Mouse (Mus musculus) left cerebral cortex, postnatal 25 days (tissue): ENCODE results near the gene Sh3bgrl2. TPM values are rescaled to one million over a fixed set of nuclear protein-coding genes. Genes with fewer than 3 reads are reported as not detected.
"Not testable (repeated sequence)": the region's sequence is repeated elsewhere in the genome, so short reads cannot be mapped to it uniquely, and the experiment has no call there.

Experiments used
- DNase-seq, 2 experiments: peaks; one replicate each; pipeline ENCODE4 v3.0.0; 2022; ENCODE audit warnings: low spot score in 2 of 2, mixed read lengths in 1 of 2
- intact Hi-C: fragments of 180-260 bp; cut with DNase I; formaldehyde crosslinking; loops from one replicate; pipeline ENCODE4 v1.15.1; 2025
- total RNA-seq, 2 experiments: library from RNA; stranded (reverse); gene quantifications; 2 replicates each; pipeline ENCODE4 v1.2.3; 2021

Sh3bgrl2 gene
- total RNA-seq: 10 to 100 TPM; 28.2 to 34.0 TPM

GRCm38 (mm10) chr9:83547830-83548689 is at the start of gene Sh3bgrl2:
Gene Sh3bgrl2, plus strand, starts transcription at chr9:83548327.
- peak; percentile 86 to 88 for DNase-seq
- intact Hi-C loops: loop anchor here (5.0 kb wide), 1 partner anchor 101 kb away; no protein-coding TSS in a partner anchor

- DNase-seq, intact Hi-C loops: not testable (repeated sequence)
These were observed 29.0 kb upstream of the Sh3bgrl2 start for GRCm38 (mm10) chr9:83519081-83519480.

DNA sequence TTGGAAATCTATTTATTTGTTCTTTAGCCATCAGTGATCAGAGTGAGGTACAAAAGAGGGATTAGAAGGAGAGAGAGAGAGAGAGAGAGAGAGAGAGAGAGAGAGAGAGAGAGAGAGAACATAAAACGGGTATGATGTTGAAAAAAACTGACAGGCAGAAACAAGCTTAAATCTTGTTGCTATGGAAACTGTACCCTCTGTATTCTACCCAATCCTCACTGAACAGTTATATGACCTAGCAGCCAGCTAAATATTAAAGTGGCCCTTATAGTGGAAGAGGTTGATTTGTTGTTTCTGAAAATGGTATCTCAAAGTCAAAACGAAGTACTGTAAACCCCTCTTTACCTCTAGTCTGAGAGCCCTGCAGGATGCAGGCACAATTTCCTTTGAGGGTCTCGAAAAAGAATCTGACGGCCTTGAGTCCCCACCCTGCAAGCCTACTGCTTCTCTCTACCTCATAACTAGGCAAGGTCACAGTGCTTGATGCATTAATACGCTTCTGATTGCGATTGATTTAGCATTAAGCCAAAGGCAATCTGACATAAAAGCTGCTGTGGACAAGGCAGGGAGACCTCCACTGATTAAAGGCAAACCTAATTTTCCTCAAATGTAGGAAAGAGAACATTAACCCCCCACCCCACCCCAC is 28.5 kb upstream of the Sh3bgrl2 start:
- DNase-seq: no peak
- intact Hi-C loops: no loop called here

GRCm38 (mm10) chr9:83527341-83528060 is 20.6 kb upstream of the Sh3bgrl2 start:
- intact Hi-C loops: no loop called here
- DNase-seq: no peak

- DNase-seq: no peak
- intact Hi-C loops: no loop called here
These were observed 14.9 kb upstream of the Sh3bgrl2 start for GRCm38 (mm10) chr9:83533044-83533769.

GRCm38 (mm10) chr9:83536959-83537358 is 11.2 kb upstream of the Sh3bgrl2 start:
- intact Hi-C loops: no loop called here
- no peak for DNase-seq

DNA sequence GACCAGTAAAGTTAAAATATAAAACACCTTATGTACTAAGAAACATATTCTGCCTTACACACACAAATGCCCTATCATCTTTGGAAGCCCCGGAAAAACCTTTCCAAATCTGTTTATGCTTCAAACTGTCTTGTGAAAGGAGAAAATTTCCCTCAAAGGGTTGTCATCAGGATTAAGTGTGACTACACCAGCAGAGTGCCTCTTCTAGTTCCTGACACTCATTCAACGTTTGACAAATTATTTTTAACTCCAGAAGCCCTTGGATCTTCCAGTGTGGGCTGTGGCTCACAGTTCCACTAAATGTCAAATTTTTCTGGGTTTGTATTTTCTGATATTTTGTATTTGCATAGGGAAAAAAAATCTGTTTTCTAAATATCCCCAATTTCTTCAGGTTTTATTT is 10.6 kb upstream of the Sh3bgrl2 start:
- no peak for DNase-seq
- intact Hi-C loops: no loop called here

DNA sequence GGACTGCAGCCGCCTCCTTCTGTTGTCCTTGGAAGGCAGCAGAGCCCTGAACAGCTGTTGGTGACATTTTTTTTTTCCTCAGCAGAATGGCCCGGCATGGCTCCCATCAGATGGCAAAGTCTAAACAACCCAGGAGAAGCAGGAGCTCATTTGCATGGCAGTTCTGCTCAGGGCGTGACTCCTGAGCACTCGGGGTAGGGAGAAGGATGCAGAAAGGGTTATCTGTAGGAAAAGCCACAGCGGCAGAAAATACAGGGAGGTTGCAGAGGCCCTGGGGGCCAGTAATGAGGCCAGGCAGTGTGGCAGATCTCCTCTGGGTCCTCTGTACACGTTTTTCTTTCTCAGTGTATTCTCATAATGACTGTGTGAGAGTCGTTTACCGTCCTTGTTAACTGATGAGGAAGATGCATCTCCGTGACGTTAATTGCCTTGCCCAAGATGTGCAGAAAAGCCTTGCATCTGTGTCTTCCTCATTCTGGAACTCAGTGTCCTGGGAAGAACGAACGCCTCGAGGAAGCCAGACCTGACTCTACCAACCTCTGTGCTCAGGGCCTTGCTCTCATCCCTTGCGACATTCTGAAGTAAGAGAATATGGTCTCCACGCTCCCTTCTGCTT is 10.1 kb upstream of the Sh3bgrl2 start:
- intact Hi-C loops: loop anchor here (1.0 kb wide), 1 partner anchor 43 kb away; no protein-coding TSS in a partner anchor
- DNase-seq: no peak

DNA sequence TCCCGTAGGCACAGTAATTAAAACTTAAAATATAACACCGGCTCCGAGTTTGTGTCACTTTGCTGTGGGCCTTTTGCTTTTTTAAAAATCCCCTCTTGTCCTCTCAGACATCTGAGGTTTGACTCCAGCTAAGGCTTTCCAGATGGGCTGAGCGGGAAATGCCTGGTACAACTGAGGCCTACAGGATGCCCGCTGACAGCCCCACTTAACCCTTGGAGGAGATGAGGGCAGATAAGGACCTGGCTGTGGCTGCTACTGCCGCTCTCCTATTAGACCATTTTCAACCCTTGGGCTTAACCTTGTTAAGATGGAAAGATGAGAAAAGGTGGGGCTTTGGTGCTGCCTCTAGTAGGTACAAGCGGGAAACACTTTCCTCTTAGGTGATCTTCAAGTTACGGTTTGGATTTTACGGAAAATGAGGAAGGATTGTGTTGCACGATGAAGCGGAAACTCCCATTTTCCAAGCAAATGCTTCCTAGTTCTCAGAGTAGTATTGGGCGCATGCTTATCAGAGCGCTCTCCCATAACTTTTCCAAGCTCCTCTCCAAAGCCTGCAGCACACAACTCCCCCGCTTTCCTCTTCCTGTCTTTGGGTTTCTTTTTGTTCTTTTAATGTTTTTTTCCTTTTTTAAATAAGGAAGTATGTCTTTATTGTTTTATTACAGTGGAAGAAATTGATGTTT is 8.2 kb upstream of the Sh3bgrl2 start:
- DNase-seq: no peak
- intact Hi-C loops: no loop called here

- DNase-seq: no peak
- intact Hi-C loops: no loop called here
These were observed 7.7 kb upstream of the Sh3bgrl2 start for GRCm38 (mm10) chr9:83540492-83540857.

- DNase-seq: no peak
- intact Hi-C loops: no loop called here
These were observed 7.2 kb upstream of the Sh3bgrl2 start for GRCm38 (mm10) chr9:83540975-83541374.

- DNase-seq: no peak
- intact Hi-C loops: loop anchor here (5.0 kb wide), 1 partner anchor 98 kb away; no protein-coding TSS in a partner anchor
These were observed 2.9 kb upstream of the Sh3bgrl2 start for GRCm38 (mm10) chr9:83545240-83545639.

GRCm38 (mm10) chr9:83546316-83546715 is 1.8 kb upstream of the Sh3bgrl2 start:
- intact Hi-C loops: loop anchor here (5.0 kb wide), 1 partner anchor 99 kb away; no protein-coding TSS in a partner anchor
- DNase-seq: no peak

GRCm38 (mm10) chr9:83547229-83547628 is 898 bp upstream of the Sh3bgrl2 start:
- intact Hi-C loops: loop anchor here (5.0 kb wide), 1 partner anchor 100 kb away; no protein-coding TSS in a partner anchor

DNA sequence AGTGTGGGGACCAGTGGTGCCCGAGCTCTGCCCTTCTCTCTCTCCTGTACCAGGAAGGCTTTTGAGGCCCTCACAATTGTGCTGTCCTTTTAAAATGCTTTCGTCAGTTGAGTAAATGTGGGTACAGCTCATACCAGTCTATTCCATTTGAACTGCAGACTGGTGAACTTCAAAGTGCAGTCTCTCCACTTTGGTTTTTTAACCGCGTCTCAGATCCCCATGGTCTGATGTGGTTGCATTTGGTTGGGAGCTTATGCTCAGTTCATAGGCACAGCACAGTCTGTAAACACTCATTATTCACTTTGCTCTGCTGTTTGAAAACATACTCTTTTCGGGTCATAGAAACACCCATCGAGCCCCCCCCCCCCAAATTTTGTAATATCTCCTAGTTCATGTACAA is 1.7 kb downstream of the Sh3bgrl2 start:
- intact Hi-C loops: loop anchor here (5.0 kb wide), 1 partner anchor 103 kb away; no protein-coding TSS in a partner anchor
- DNase-seq: no peak

More at GRCm38 (mm10) chr9:83547229-83547628, 898 bp upstream of the Sh3bgrl2 start:
- no peak for DNase-seq

- intact Hi-C loops: no loop called here
- DNase-seq: peak in 1 of 2 experiments; percentile 54
These were observed 3.0 kb downstream of the Sh3bgrl2 start for GRCm38 (mm10) chr9:83551116-83551515.

DNA sequence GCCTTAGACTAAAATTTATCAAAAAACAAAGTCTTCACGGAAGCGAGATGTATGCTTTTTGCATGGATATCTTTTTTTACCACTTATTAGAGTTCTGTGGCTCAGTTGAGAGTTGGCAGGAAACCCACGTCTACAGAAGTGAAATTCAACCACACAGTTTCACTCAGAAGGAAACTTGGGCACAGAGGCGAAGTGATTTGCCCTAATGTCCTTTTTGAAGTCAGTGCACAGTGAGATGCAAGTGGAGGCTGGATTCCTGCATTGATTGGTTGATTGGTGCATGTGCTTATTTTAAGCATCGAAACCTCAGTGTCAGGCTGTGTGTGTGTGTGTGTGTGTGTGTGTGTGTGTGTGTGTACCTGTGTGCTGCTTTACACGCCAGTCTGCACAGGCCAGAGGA is 3.5 kb downstream of the Sh3bgrl2 start:
- DNase-seq: peak in 1 of 2 experiments; percentile 23
- intact Hi-C loops: loop anchor here (2.0 kb wide), 1 partner anchor 45 kb away; no protein-coding TSS in a partner anchor

DNA sequence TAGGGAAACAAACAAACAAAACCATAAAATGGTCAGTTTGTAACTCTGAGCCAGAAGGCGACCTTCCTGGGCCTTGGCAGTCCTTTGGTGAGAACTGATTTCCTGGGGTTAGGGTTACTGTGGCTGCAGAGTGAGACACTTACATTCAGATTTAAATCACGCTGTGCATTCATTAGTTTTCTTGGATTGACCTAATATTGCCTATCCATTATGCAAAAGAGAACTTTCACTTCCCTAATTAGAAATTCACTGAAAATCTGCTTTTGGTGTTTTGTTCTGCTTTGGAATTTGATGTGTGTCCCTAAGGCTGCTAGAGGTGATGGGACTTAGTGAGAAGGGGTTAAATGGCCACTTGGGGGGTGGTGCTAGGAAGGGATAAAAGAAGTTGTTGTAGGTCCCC is 7.5 kb downstream of the Sh3bgrl2 start:
- intact Hi-C loops: no loop called here
- DNase-seq: no peak
